Mouse (Mus musculus) embryonic stem cell, embryonic (primary cell): ENCODE results near the gene Hrasls5.

Experiments
- CTCF ChIA-PET, 4 experiments: fragments of 300-600 bp in 2 of 4; fragments of 350-600 bp in 2 of 4; sonication (Branson Sonifier 250); formaldehyde crosslinking; loops; one replicate each; lab custom pipeline; 2022; ENCODE audit warnings: inconsistent platforms in 2 of 4; lab: Charles Lee
- POLR2A ChIA-PET, 4 experiments: fragments of 300-600 bp in 2 of 4; fragments of 350-600 bp in 2 of 4; sonication (Branson Sonifier 250); formaldehyde crosslinking; loops; one replicate each; lab custom pipeline; 2022; ENCODE audit warnings: antibody characterized with exemption in 4 of 4, inconsistent platforms in 1 of 4; lab: Charles Lee

Gene Hrasls5

GRCm38 (mm10) chr19:7611942-7612757 is at the start of gene Hrasls5:
Hrasls5 (plus strand) TSS chr19:7612541.
- ChIA-PET POLR2A (interaction anchor here in 1 of 4 experiments (1.1 kb wide), 1 partner anchor 54 kb away, joined by 4 read pairs; the partner anchor contains the start of gene Pla2g16), CTCF (interaction anchor here in 2 of 4 experiments (0.5 to 1.4 kb wide), 4 partner anchors 20 to 1071 kb away, joined by 3 to 4 read pairs (median 3); no protein-coding TSS in a partner anchor)

- CTCF ChIA-PET, result interaction anchor here in 2 of 4 experiments (1.7 to 2.1 kb wide), 2 partner anchors 55 kb away, joined by 6 to 7 read pairs; no protein-coding TSS in a partner anchor
- POLR2A ChIA-PET, result interaction anchor here in 3 of 4 experiments (0.5 to 2.9 kb wide), 12 partner anchors 9 to 50 kb away, joined by 3 to 12 read pairs (median 4); no protein-coding TSS in a partner anchor
Measured at GRCm38 (mm10) chr19:7562601-7563129, 49.7 kb upstream of the Hrasls5 start.

- ChIA-PET CTCF (interaction anchor here in 1 of 4 experiments (2.1 kb wide), 1 partner anchor 54 kb away, joined by 7 read pairs; no protein-coding TSS in a partner anchor), POLR2A (interaction anchor here in 3 of 4 experiments (0.6 to 2.9 kb wide), 15 partner anchors 9 to 135 kb away, joined by 3 to 12 read pairs (median 4); no protein-coding TSS in a partner anchor)
Measured at GRCm38 (mm10) chr19:7563676-7564075, 48.7 kb upstream of the Hrasls5 start.

GRCm38 (mm10) chr19:7564457-7564856 is 47.9 kb upstream of the Hrasls5 start:
- ChIA-PET POLR2A (interaction anchor here in 2 of 4 experiments (1.0 to 2.9 kb wide), 7 partner anchors 9 to 45 kb away, joined by 3 to 12 read pairs (median 4); no protein-coding TSS in a partner anchor), CTCF (interaction anchor here in 1 of 4 experiments (2.1 kb wide), 1 partner anchor 53 kb away, joined by 7 read pairs; no protein-coding TSS in a partner anchor)

- ChIA-PET CTCF (interaction anchor here in 2 of 4 experiments (0.6 to 1.0 kb wide), 3 partner anchors 9 to 51 kb away, joined by 3 to 9 read pairs (median 8); no protein-coding TSS in a partner anchor), POLR2A (interaction anchor here in 2 of 4 experiments (1.1 to 1.3 kb wide), 4 partner anchors 9 to 17 kb away, joined by 3 to 4 read pairs (median 3); partner anchors contain the start of gene Pla2g16 (in 2 of the 2))
Measured at GRCm38 (mm10) chr19:7566826-7567225, 45.5 kb upstream of the Hrasls5 start.

GRCm38 (mm10) chr19:7568364-7568763 is 44.0 kb upstream of the Hrasls5 start:
- ChIA-PET CTCF (interaction anchor here in 1 of 4 experiments (0.6 kb wide), 1 partner anchor 45 kb away, joined by 3 read pairs; no protein-coding TSS in a partner anchor), POLR2A (interaction anchor here in 2 of 4 experiments (0.6 to 0.7 kb wide), 2 partner anchors 11 to 27 kb away, joined by 3 read pairs; partner anchors contain the start of gene Pla2g16 (in 1 of the 2))

GRCm38 (mm10) chr19:7569650-7570049 is 42.7 kb upstream of the Hrasls5 start:
- POLR2A ChIA-PET, result no interaction called here
- CTCF ChIA-PET, result no interaction called here

GRCm38 (mm10) chr19:7576180-7576579 is 36.2 kb upstream of the Hrasls5 start:
- ChIA-PET POLR2A (no interaction called here), CTCF (no interaction called here)

GRCm38 (mm10) chr19:7577710-7578109 is 34.6 kb upstream of the Hrasls5 start:
- POLR2A ChIA-PET, result interaction anchor here in 1 of 4 experiments (1.4 kb wide), 1 partner anchor 29 kb away, joined by 3 read pairs; the partner anchor contains the start of gene Lgals12
- CTCF ChIA-PET, result interaction anchor here in 2 of 4 experiments (1.0 kb wide), 2 partner anchors 40 kb away, joined by 3 to 6 read pairs; no protein-coding TSS in a partner anchor

GRCm38 (mm10) chr19:7581042-7581441 is 31.3 kb upstream of the Hrasls5 start:
- ChIA-PET CTCF (interaction anchor here in 1 of 4 experiments (0.6 kb wide), 1 partner anchor 129 kb away, joined by 3 read pairs; no protein-coding TSS in a partner anchor), POLR2A (interaction anchor here in 2 of 4 experiments (0.8 to 3.0 kb wide), 9 partner anchors 14 to 87 kb away, joined by 3 to 13 read pairs (median 4); partner anchors contain the start of genes Lgals12 (in 2 of the 2), Atl3 (in 1 of the 2) and Pla2g16 (in 1 of the 2))

- ChIA-PET CTCF (interaction anchor here (0.5 to 1.4 kb wide), 10 partner anchors 11 to 1100 kb away, joined by 3 to 10 read pairs (median 4); no protein-coding TSS in a partner anchor), POLR2A (interaction anchor here (0.5 to 3.4 kb wide), 50 partner anchors 8 to 1203 kb away, joined by 3 to 57 read pairs (median 4); partner anchors contain the start of genes Pla2g16 (in 3 of the 4), Atl3 (in 2 of the 4), Lgals12 (in 2 of the 4) and Rtn3 (in 2 of the 4))
Measured at GRCm38 (mm10) chr19:7583101-7583500, 29.2 kb upstream of the Hrasls5 start.

GRCm38 (mm10) chr19:7583599-7583998 is 28.7 kb upstream of the Hrasls5 start:
- ChIA-PET CTCF (interaction anchor here (0.5 to 1.4 kb wide), 11 partner anchors 10 to 1100 kb away, joined by 3 to 10 read pairs (median 4); no protein-coding TSS in a partner anchor), POLR2A (interaction anchor here (0.5 to 3.4 kb wide), 47 partner anchors 8 to 1203 kb away, joined by 3 to 57 read pairs (median 4); partner anchors contain the start of genes Pla2g16 (in 3 of the 4), Atl3 (in 2 of the 4), Lgals12 (in 2 of the 4) and Rtn3 (in 2 of the 4))

- CTCF ChIA-PET, result no interaction called here
- POLR2A ChIA-PET, result interaction anchor here in 2 of 4 experiments (0.5 to 3.4 kb wide), 9 partner anchors 10 to 1133 kb away, joined by 3 to 25 read pairs (median 6); partner anchors contain the start of genes Lgals12 (in 2 of the 2) and Pla2g16 (in 1 of the 2)
Measured at GRCm38 (mm10) chr19:7585279-7585678, 27.1 kb upstream of the Hrasls5 start.

- ChIA-PET CTCF (no interaction called here), POLR2A (interaction anchor here in 2 of 4 experiments (0.5 to 1.7 kb wide), 8 partner anchors 10 to 1132 kb away, joined by 3 to 10 read pairs (median 6); partner anchors contain the start of gene Lgals12 (in 2 of the 2))
Measured at GRCm38 (mm10) chr19:7585764-7586163, 26.6 kb upstream of the Hrasls5 start.

- POLR2A ChIA-PET, result interaction anchor here in 3 of 4 experiments (0.7 to 2.1 kb wide), 7 partner anchors 10 to 83 kb away, joined by 3 to 10 read pairs (median 4); partner anchors contain the start of genes Lgals12 (in 1 of the 3) and Pla2g16 (in 1 of the 3)
Measured at GRCm38 (mm10) chr19:7590795-7591194, 21.5 kb upstream of the Hrasls5 start.

GRCm38 (mm10) chr19:7592018-7592417 is 20.3 kb upstream of the Hrasls5 start:
- CTCF ChIA-PET, result interaction anchor here in 1 of 4 experiments (0.7 kb wide), 2 partner anchors 20 to 1934 kb away, joined by 3 to 5 read pairs; no protein-coding TSS in a partner anchor
- POLR2A ChIA-PET, result interaction anchor here in 2 of 4 experiments (0.5 to 0.8 kb wide), 3 partner anchors 9 to 94 kb away, joined by 3 to 5 read pairs (median 3); no protein-coding TSS in a partner anchor

More at GRCm38 (mm10) chr19:7590795-7591194, 21.5 kb upstream of the Hrasls5 start:
- CTCF ChIA-PET, result interaction anchor here in 1 of 4 experiments (0.9 to 1.3 kb wide), 2 partner anchors 18 to 27 kb away, joined by 3 to 4 read pairs; no protein-coding TSS in a partner anchor

GRCm38 (mm10) chr19:7595534-7595933 is 16.8 kb upstream of the Hrasls5 start:
- POLR2A ChIA-PET, result interaction anchor here (0.6 to 2.7 kb wide), 12 partner anchors 9 to 1121 kb away, joined by 3 to 13 read pairs (median 3); partner anchors contain the start of genes Pla2g16 (in 2 of the 4) and Kcnk4 (in 1 of the 4)

More at GRCm38 (mm10) chr19:7595534-7595933, 16.8 kb upstream of the Hrasls5 start:
- CTCF ChIA-PET, result interaction anchor here (0.5 to 2.7 kb wide), 36 partner anchors 11 to 461 kb away, joined by 3 to 19 read pairs (median 4); partner anchors contain the start of gene Pla2g16 (in 1 of the 4)
